Mouse (Mus musculus): ENCODE results near the gene Ror1. TPM values are rescaled to one million over a fixed set of nuclear protein-coding genes. Genes with fewer than 3 reads are reported as not detected.

Ror1 gene
- polyA plus RNA-seq, 1 experiment from 2014 or later, result 7.1 TPM

DNA sequence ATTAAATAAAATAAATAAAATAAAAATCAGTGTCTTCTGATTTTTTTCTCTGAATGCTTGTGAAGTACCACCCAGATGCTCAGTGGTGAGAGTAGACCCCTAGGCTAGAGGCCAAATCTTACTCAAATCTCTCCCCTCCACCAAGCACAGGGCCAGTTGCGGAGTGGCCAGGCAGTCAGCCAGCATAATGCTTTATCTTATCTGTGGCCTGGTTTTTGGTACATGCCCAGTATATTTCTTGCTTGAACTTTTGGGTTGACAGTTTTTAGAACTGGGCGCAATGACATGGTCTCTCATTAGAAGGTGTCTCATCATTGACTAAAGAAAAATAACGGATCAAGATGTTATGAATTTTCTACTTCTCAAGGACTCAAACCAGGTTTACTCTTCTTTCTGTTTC, 136.3 kb downstream of the Ror1 start:
- H3K36me3 ChIP-seq, result no peaks in the 10 kb centered on the region
- WGBS, result 94% methylated on average over 3 of the region's 3 CpGs

GRCm38 (mm10) chr4:100232541-100232940, 136.9 kb downstream of the Ror1 start:
- Histone ChIP-seq H3K9me3 (no peaks in the 10 kb centered on the region), H3K27me3 (ENCODE audit: insufficient read depth, poor library complexity, severe bottlenecking) (no peaks in the 10 kb centered on the region)
- 91% methylated on average over 7 of the region's 7 CpGs for WGBS

More for the DNA sequence above, 136.3 kb downstream of the Ror1 start:
- Histone ChIP-seq H3K4me1 (replicated peaks) (peaks cover 4% of the 10 kb centered on the region; the same call in 1 of the 2 replicates), H3K4me3 (no peak overlapping the region), H3K9me3 (no peaks in the 10 kb centered on the region), H3K27me3 (ENCODE audit: insufficient read depth, poor library complexity, severe bottlenecking) (no peaks in the 10 kb centered on the region), H3K27ac (no peak overlapping the region)
- no peak for DNase-seq (ENCODE audit: low spot score)

DNA sequence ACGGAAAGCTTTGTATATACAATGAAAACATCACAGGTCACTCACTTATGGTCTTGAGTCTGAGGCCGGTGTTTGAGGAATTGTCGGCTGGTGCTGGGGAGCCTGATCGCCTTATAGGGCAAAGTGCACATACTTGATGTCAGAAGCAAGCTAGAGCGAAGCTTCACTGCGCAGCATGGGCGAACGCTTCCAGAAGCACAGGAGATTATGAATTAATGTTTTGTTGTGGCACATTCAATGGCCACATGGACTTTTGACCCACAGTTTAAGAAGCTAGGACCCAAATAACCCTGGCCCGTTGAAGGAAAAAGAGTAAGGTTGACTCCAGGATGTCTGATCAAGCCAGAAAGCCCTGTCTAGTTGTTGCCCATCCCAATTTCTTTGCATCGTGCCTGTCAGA, 138.2 kb downstream of the Ror1 start:
- WGBS, result 85% methylated on average over 10 of the region's 10 CpGs
- no peak for DNase-seq (ENCODE audit: low spot score)
- H3K4me1 ChIP-seq (replicated peaks), result 0 out of 2 replicates have a peak, but pooled peaks cover 2% of the 10 kb centered on the region

More at GRCm38 (mm10) chr4:100232541-100232940, 136.9 kb downstream of the Ror1 start:
- no peak overlapping the region for H3K4me3 ChIP-seq
- no peak overlapping the region for H3K27ac ChIP-seq
- no peak for DNase-seq (ENCODE audit: low spot score)
- 0 out of 2 replicates have a peak, but pooled peaks cover 3% of the 10 kb centered on the region for H3K4me1 ChIP-seq (replicated peaks)
- no peaks in the 10 kb centered on the region for H3K36me3 ChIP-seq

DNA sequence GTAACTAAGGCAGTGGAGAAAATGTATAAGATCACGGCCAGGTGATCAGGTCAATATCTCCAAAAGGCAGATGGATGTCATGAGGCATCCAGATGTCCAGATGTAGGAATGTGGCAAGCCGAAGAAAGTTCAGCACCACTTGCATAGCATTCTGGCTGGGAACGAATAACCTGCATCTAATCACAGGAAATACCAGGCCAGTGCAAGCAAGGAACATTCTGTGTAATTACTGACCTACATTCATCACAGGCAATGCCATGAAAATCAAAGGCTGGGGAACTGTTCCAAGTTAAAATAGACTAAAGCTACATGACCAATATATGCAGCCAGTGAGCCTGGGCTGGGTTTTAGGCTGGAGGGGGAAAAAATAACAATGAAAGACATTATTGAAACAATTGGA, 140.7 kb downstream of the Ror1 start:
- 73% methylated on average over 3 of the region's 3 CpGs for WGBS
- Histone ChIP-seq H3K36me3 (no peaks in the 10 kb centered on the region), H3K4me3 (no peak overlapping the region), H3K27ac (no peak overlapping the region), H3K9me3 (no peaks in the 10 kb centered on the region), H3K27me3 (ENCODE audit: insufficient read depth, poor library complexity, severe bottlenecking) (no peaks in the 10 kb centered on the region), H3K4me1 (replicated peaks) (0 out of 2 replicates have a peak, but pooled peaks cover 2% of the 10 kb centered on the region)
- DNase-seq (ENCODE audit: low spot score), result no peak

More for the DNA sequence above, 138.2 kb downstream of the Ror1 start:
- H3K4me3 ChIP-seq, result no peak overlapping the region
- H3K27me3 ChIP-seq (ENCODE audit: insufficient read depth, poor library complexity, severe bottlenecking), result no peaks in the 10 kb centered on the region
- no peaks in the 10 kb centered on the region for H3K36me3 ChIP-seq
- H3K27ac ChIP-seq, result no peak overlapping the region
- H3K9me3 ChIP-seq, result no peaks in the 10 kb centered on the region

DNA sequence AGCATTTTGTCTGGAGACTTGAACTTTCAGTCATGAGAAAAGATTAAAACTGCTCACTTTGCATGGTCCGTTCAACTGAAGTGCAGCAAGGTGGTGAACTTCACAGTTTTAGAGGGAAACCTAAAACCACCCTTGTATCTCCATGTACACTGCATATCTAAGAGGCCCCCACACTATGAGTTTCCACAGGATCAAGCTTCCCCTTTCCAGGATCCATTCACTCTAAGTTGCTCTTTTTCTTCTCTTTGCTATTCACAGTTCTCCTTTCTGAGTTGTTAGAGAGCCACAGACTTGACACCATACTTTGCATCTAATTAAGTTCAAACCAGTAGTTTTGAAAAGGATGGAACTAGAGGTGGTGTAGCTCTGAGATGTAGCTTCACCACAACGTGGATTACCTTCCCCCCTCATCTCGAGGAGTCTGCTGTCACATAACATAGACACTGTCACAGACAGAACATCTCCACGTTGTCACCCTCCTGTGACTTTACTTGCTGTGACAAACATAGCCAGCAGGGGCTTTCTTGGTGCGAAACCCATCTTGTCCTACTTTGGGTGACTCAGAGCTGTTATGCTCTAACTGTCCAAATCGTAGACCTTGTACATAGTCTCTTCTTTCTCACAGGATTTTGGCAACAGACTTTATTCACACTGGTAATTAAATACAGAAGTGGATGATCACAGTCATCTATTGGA, 146.6 kb downstream of the Ror1 start:
- no peak for DNase-seq (ENCODE audit: low spot score)

DNA sequence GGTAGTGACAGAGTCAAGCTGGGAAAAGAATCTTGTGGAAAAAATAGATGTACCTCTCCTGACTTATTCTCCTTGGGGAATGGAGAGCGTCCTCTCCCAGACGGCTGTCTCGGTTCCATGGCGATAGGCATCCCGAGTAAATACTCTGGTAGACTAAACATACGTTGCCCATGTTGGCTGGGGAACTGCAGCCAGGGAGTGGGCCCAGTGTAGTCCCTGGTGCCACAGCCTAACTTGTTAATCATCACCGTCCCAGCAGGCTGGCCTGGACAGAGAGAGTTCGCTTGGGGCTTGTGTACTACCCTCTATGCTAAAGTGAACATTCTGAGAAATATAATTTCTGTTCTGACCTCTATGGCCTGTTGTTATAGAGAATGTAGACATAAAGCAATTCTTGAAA, 148.7 kb downstream of the Ror1 start:
- WGBS, result 79% methylated on average over 8 of the region's 8 CpGs
- Histone ChIP-seq H3K4me1 (replicated peaks) (0 out of 2 replicates have a peak, but pooled peaks cover 8% of the 10 kb centered on the region), H3K9me3 (no peaks in the 10 kb centered on the region), H3K27me3 (ENCODE audit: insufficient read depth, poor library complexity, severe bottlenecking) (no peaks in the 10 kb centered on the region), H3K4me3 (no peak overlapping the region), H3K27ac (no peak overlapping the region), H3K36me3 (no peaks in the 10 kb centered on the region)
- DNase-seq (ENCODE audit: low spot score), result no peak

More for the DNA sequence above, 146.6 kb downstream of the Ror1 start:
- 0 out of 2 replicates have a peak, but pooled peaks cover 11% of the 10 kb centered on the region for H3K4me1 ChIP-seq (replicated peaks)
- no peaks in the 10 kb centered on the region for H3K36me3 ChIP-seq
- 84% methylated on average over 6 of the region's 6 CpGs for WGBS
- no peaks in the 10 kb centered on the region for H3K9me3 ChIP-seq
- no peak overlapping the region for H3K4me3 ChIP-seq
- H3K27me3 ChIP-seq (ENCODE audit: insufficient read depth, poor library complexity, severe bottlenecking), result no peaks in the 10 kb centered on the region
- H3K27ac ChIP-seq, result no peak overlapping the region

- Histone ChIP-seq H3K4me3 (no peak overlapping the region), H3K27ac (no peak overlapping the region), H3K36me3 (no peaks in the 10 kb centered on the region), H3K4me1 (replicated peaks) (0 out of 2 replicates have a peak, but pooled peaks cover 8% of the 10 kb centered on the region), H3K9me3 (no peaks in the 10 kb centered on the region), H3K27me3 (ENCODE audit: insufficient read depth, poor library complexity, severe bottlenecking) (no peaks in the 10 kb centered on the region)
- 71% methylated on average over 6 of the region's 6 CpGs for WGBS
- DNase-seq (ENCODE audit: low spot score), result no peak
Observed at GRCm38 (mm10) chr4:100244701-100245100, 149.1 kb downstream of the Ror1 start.

GRCm38 (mm10) chr4:100247826-100248225, 152.2 kb downstream of the Ror1 start:
- H3K4me1 ChIP-seq (replicated peaks), result peaks cover 20% of the 10 kb centered on the region
- no peak for DNase-seq (ENCODE audit: low spot score)
- H3K4me3 ChIP-seq, result no peak overlapping the region
- H3K27ac ChIP-seq, result no peak overlapping the region
- no peaks in the 10 kb centered on the region for H3K36me3 ChIP-seq
- no peaks in the 10 kb centered on the region for H3K27me3 ChIP-seq (ENCODE audit: insufficient read depth, poor library complexity, severe bottlenecking)
- WGBS, result 82% methylated on average over 7 of the region's 7 CpGs
- H3K9me3 ChIP-seq, result no peaks in the 10 kb centered on the region

- no peaks in the 10 kb centered on the region for H3K27me3 ChIP-seq (ENCODE audit: insufficient read depth, poor library complexity, severe bottlenecking)
- peaks cover 20% of the 10 kb centered on the region for H3K4me1 ChIP-seq (replicated peaks)
- no peaks in the 10 kb centered on the region for H3K9me3 ChIP-seq
- no peak for DNase-seq (ENCODE audit: low spot score)
- H3K36me3 ChIP-seq, result no peaks in the 10 kb centered on the region
- no peak overlapping the region for H3K27ac ChIP-seq
- H3K4me3 ChIP-seq, result no peak overlapping the region
- 89% methylated on average over 2 of the region's 2 CpGs for WGBS
Observed at GRCm38 (mm10) chr4:100248273-100248672, 152.7 kb downstream of the Ror1 start.

DNA sequence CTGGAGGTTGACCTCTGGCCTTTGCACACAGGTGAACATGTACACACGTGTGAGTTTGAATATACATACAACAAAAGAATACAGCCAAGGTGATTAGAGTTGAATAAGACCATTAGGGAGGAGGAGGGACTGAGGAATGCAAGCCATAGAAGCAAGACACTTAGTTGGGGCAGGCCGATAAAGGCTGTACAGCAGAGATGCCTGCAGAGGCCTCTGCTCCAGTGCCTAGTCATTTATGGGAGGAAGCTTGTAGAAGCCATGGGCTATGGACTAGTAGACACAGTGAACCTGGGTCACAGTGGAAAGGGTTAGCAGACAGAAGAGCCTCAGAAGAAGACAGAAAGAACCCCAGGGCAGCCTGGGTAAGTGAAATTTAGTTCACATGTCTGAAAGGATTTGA, 155.7 kb downstream of the Ror1 start:
- H3K36me3 ChIP-seq, result no peaks in the 10 kb centered on the region
- H3K27ac ChIP-seq, result no peak overlapping the region
- no peaks in the 10 kb centered on the region for H3K9me3 ChIP-seq
- 60% methylated on average over 2 of the region's 2 CpGs for WGBS
- H3K4me1 ChIP-seq (replicated peaks), result peaks cover 37% of the 10 kb centered on the region
- H3K4me3 ChIP-seq, result no peak overlapping the region
- DNase-seq (ENCODE audit: low spot score), result no peak
- H3K27me3 ChIP-seq (ENCODE audit: insufficient read depth, poor library complexity, severe bottlenecking), result no peaks in the 10 kb centered on the region

- 72% methylated on average over 1 of the region's 1 CpGs for WGBS
- peaks cover 45% of the 10 kb centered on the region for H3K4me1 ChIP-seq (replicated peaks)
- H3K9me3 ChIP-seq, result no peaks in the 10 kb centered on the region
- H3K4me3 ChIP-seq, result no peak overlapping the region
- H3K27me3 ChIP-seq (ENCODE audit: insufficient read depth, poor library complexity, severe bottlenecking), result no peaks in the 10 kb centered on the region
- no peaks in the 10 kb centered on the region for H3K36me3 ChIP-seq
- peak overlapping the region; percentile 53; the same call in 1 of the 2 replicates for H3K27ac ChIP-seq
- DNase-seq (ENCODE audit: low spot score), result no peak
Observed at GRCm38 (mm10) chr4:100252050-100252449, 156.5 kb downstream of the Ror1 start.

GRCm38 (mm10) chr4:100252646-100253045, 157.1 kb downstream of the Ror1 start:
- H3K4me1 ChIP-seq (replicated peaks), result peaks cover 49% of the 10 kb centered on the region
- H3K9me3 ChIP-seq, result no peaks in the 10 kb centered on the region
- no peak overlapping the region for H3K4me3 ChIP-seq
- peak overlapping the region; percentile 53 for H3K27ac ChIP-seq
- DNase-seq (ENCODE audit: low spot score), result no peak
- no peaks in the 10 kb centered on the region for H3K36me3 ChIP-seq
- no peaks in the 10 kb centered on the region for H3K27me3 ChIP-seq (ENCODE audit: insufficient read depth, poor library complexity, severe bottlenecking)
- WGBS, result 71% methylated on average over 10 of the region's 10 CpGs

DNA sequence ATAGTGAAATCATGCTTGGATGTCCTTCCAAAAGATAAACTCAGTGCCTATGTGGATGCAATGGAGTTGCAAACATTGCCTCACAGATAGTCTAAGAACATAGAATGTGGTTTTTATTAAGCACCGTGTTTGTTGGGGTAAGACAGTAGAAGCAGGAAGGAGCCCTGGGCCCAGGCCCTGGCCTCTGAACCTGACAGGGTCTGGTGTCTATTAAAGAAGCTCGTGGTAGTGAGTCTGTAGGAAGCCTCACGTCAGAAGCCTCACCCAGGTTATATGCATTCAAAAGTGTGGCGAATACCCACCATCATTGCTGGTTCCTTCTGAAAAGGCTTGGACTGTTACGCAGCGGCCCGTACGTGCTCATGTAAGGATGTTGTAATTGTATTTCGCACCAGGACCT, 157.8 kb downstream of the Ror1 start:
- Histone ChIP-seq H3K27ac (0 out of 2 replicates have a peak overlapping the region, but pooled peaks have one; percentile 13), H3K9me3 (no peaks in the 10 kb centered on the region), H3K36me3 (no peaks in the 10 kb centered on the region), H3K4me1 (replicated peaks) (peaks cover 49% of the 10 kb centered on the region), H3K4me3 (no peak overlapping the region), H3K27me3 (ENCODE audit: insufficient read depth, poor library complexity, severe bottlenecking) (no peaks in the 10 kb centered on the region)
- WGBS, result 57% methylated on average over 9 of the region's 9 CpGs
- DNase-seq (ENCODE audit: low spot score), result peak; percentile 35
